16 mouse cellular contexts compared by ENCODE assay signal in the genomic region with DNA sequence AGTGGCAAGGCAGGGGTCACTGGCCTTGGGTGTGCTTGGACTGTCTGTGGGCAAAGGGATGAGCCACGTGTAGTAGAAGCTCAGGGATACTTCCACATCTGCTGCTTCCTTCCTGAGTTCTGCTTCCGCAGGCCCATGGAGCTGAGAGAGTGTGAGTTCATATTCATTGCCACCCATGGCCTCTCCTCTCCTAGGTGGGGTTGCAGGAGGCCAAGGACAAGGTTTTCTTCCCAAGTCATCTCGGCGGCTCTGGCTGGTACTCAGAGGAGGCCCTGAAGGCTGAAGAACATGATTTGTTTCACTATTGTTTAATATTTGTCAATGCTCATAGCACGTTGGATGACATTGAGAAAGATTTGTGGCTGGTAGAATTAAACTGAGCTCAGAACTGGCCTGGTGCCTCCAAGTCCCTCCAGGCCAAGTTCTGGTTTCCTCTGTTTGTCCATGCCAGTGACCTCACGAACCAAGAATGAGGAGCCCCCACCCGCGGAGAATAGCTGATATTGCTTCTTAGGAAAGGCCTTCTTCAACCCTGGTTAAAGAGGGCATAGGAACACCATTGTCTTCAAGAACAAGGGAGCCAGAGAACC.
DNase-seq lines count a peak whose midpoint lies in the region; ATAC-seq lines count a peak whose summit lies in the region.
"Had no signal": no experiment of that assay in that cellular context is flagged by ENCODE, and none has a peak within 500 bp of the region (broad histone marks: within the 10 kb centered on the region; RNA-seq: fewer than 3 reads in every experiment).

No protein-coding gene starts in this region.

- 90% methylated on average over 8 of the region's 8 CpGs for WGBS in neural tube, embryonic 15.5 days
- 90% methylated on average over 8 of the region's 8 CpGs for WGBS in forebrain, embryonic 14.5 days

- no peak overlapping the region for H3K4me3 ChIP-seq in neural tube, embryonic 15.5 days (replicated peaks)
- no peak overlapping the region for H3K4me3 ChIP-seq in forebrain, embryonic 14.5 days (ENCODE audit: low read depth, low read length)
- H3K4me3 ChIP-seq: midbrain, embryonic 15.5 days; neural tube, embryonic 13.5 days; stomach, embryonic 15.5 days had no signal

- no peaks in the 10 kb centered on the region; the same call in 1 of the 2 replicates for H3K27me3 ChIP-seq in neural tube, embryonic 15.5 days (replicated peaks)
- no peaks in the 10 kb centered on the region for H3K27me3 ChIP-seq in forebrain, embryonic 14.5 days (replicated peaks; ENCODE audit: control insufficient read depth, insufficient read depth, low read length)
- H3K27me3 ChIP-seq: midbrain, embryonic 15.5 days; stomach, embryonic 15.5 days had no signal

- H3K27ac ChIP-seq in neural tube, embryonic 15.5 days (replicated peaks): no peak overlapping the region
- H3K27ac ChIP-seq in forebrain, embryonic 14.5 days (ENCODE audit: low read depth, low read length): no peak overlapping the region
- H3K27ac ChIP-seq: macrophage; midbrain, embryonic 15.5 days; neural tube, embryonic 13.5 days; stomach, embryonic 15.5 days had no signal

- peak; percentile 12 for DNase-seq in urinary bladder, postnatal 14 days (ENCODE audit: low spot score)
- DNase-seq in urinary bladder, postnatal 10 days (ENCODE audit: low spot score): no peak
- DNase-seq in gastrocnemius, postnatal 25 days: peak; percentile 40
- DNase-seq in kidney, postnatal 14 days: peak; percentile 40
- DNase-seq in forebrain, embryonic 14.5 days (ENCODE audit: low spot score): no peak
- DNase-seq in embryo, embryonic 9.5 days (ENCODE audit: extremely low spot score): no peak
- DNase-seq: cerebellum, adult 9-11 months; layer of hippocampus, postnatal 36 days; right cerebral cortex, postnatal 25 days had no signal

- H3K4me2 ChIP-seq in neural tube, embryonic 15.5 days: no peak overlapping the region
- H3K4me2 ChIP-seq in forebrain, embryonic 14.5 days (ENCODE audit: low read length): no peak overlapping the region
- H3K4me2 ChIP-seq: midbrain, embryonic 15.5 days; neural tube, embryonic 13.5 days; stomach, embryonic 15.5 days had no signal

- H3K4me1 ChIP-seq in neural tube, embryonic 15.5 days: no peaks in the 10 kb centered on the region
- no peaks in the 10 kb centered on the region for H3K4me1 ChIP-seq in forebrain, embryonic 14.5 days (ENCODE audit: control insufficient read depth, insufficient read depth, low read length)
- H3K4me1 ChIP-seq: midbrain, embryonic 15.5 days; neural tube, embryonic 13.5 days; stomach, embryonic 15.5 days had no signal

- H3K36me3 ChIP-seq in neural tube, embryonic 15.5 days: no peaks in the 10 kb centered on the region
- H3K36me3 ChIP-seq in forebrain, embryonic 14.5 days (ENCODE audit: control insufficient read depth, insufficient read depth, low read length): no peaks in the 10 kb centered on the region
- H3K36me3 ChIP-seq: midbrain, embryonic 15.5 days; neural tube, embryonic 13.5 days; stomach, embryonic 15.5 days had no signal

- H3K9me3 ChIP-seq in neural tube, embryonic 15.5 days (replicated peaks): no peaks in the 10 kb centered on the region
- H3K9me3 ChIP-seq in forebrain, embryonic 14.5 days (replicated peaks; ENCODE audit: control insufficient read depth, low read length): no peaks in the 10 kb centered on the region
- H3K9me3 ChIP-seq: midbrain, embryonic 15.5 days; neural tube, embryonic 13.5 days; stomach, embryonic 15.5 days had no signal

- H3K9ac ChIP-seq in neural tube, embryonic 15.5 days (replicated peaks): no peak overlapping the region
- H3K9ac ChIP-seq in forebrain, embryonic 14.5 days (ENCODE audit: low read length): no peak overlapping the region
- H3K9ac ChIP-seq: midbrain, embryonic 15.5 days; neural tube, embryonic 13.5 days; stomach, embryonic 15.5 days had no signal

- ATAC-seq in neural tube, embryonic 15.5 days (ENCODE audit: low FRiP score): no peak
- ATAC-seq in forebrain, embryonic 14.5 days: no peak
- ATAC-seq: forebrain, embryonic 16.5 days; intestine, postnatal 0 days; midbrain, embryonic 15.5 days had no signal

Comparison
In these comparisons a context has a peak if more than half of its experiments do, and no peak if none do; other contexts are left out.
1. DNase-seq: peak in urinary bladder, postnatal 14 days (single experiment), gastrocnemius, postnatal 25 days (single experiment) and kidney, postnatal 14 days (single experiment); none in urinary bladder, postnatal 10 days (single experiment), forebrain, embryonic 14.5 days (single experiment) and embryo, embryonic 9.5 days (single experiment).